Mouse (Mus musculus) liver, postnatal 0 days (tissue): ENCODE data around the gene Trib3.
A peak's percentile ranks its signal among the peaks of the same experiment; 100 is the strongest.

Experiments used
- CTCF ChIP-seq: sonication (generic); IDR thresholded peaks from 2 replicates; pipeline ENCODE4 v1.5.1; 2016; ENCODE audit warnings: antibody characterized with exemption, low read depth
- EP300 ChIP-seq: IDR thresholded peaks from 2 replicates; pipeline ENCODE4 v1.6.1; 2016; ENCODE audit warnings: antibody characterized with exemption, low read depth, mild to moderate bottlenecking

DNA sequence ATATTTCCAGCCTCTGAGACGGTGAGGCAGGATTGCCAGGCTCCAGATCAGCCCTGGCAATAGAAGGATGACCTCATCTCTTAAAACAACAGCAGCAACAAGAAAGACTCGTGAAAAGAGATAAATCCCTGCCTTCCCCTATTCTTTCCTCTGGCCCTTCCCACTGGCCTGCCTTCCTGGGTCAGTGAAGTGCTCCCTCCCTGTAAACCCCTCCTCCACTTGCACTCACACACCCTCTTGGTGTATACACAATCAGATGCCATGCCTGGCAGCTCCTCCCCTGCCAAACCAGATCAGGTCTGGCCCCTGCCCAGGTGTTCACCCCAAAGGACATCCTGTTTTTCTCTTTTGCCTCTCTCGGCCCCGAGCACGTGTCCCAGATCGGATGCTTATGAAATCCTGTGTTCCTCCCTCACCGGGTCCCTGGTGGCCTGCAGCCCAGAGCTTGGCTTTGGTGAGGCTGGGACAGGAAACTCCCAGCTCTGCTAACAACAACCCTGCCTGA lies 16.5 kb upstream of the Trib3 start:
- TF ChIP-seq EP300, result peak; percentile 81
- no peak for TF ChIP-seq CTCF
